Mouse (Mus musculus) intestine, embryonic 14.5 days (tissue): ENCODE measurements at regions not wholly inside any gene's neighbourhood (a gene's known extent, or its start where the extent isn't known, plus 50 kb on each side); places are given as distances from the start of the nearest gene placed in this dataset.

ENCODE experiments used
- ATAC-seq: fragments of 200-750 bp; cut with Nextera tagmentation; replicated peaks from 2 replicates; pipeline ENCODE4 v1.8.0; 2017; ENCODE audit warnings: low read depth, moderate number of reproducible peaks, moderate TSS enrichment, moderate library complexity; ENCODE audit not compliant: low FRiP score, low TSS enrichment
- DNase-seq: peaks from one replicate; pipeline ENCODE4 v3.0.0-alpha.2; 2018; ENCODE audit warnings: low spot score
- H3K27ac ChIP-seq: fragments of 300-500 bp; sonication (generic); 2 replicates; pipeline ENCODE4 v1.5.1; 2014; ENCODE audit warnings: low read depth, mild to moderate bottlenecking, control low read depth
- H3K27me3 ChIP-seq: fragments of 300-500 bp; sonication (generic); replicated peaks from 2 replicates; pipeline ENCODE4 v1.6.1; 2014; ENCODE audit warnings: low read length, control low read depth; ENCODE audit not compliant: control insufficient read depth, insufficient read depth
- H3K36me3 ChIP-seq: fragments of 300-500 bp; sonication (generic); 2 replicates; pipeline ENCODE4 v1.6.1; 2014; ENCODE audit warnings: low read length, control low read depth; ENCODE audit not compliant: control insufficient read depth, insufficient read depth
- H3K4me1 ChIP-seq: fragments of 300-500 bp; sonication (generic); replicated peaks from 2 replicates; pipeline ENCODE4 v1.6.1; 2014; ENCODE audit warnings: low read length, control low read depth, mixed read lengths; ENCODE audit not compliant: control insufficient read depth, insufficient read depth
- H3K4me2 ChIP-seq: fragments of 300-500 bp; sonication (generic); 2 replicates; pipeline ENCODE4 v1.6.1; 2014; ENCODE audit warnings: low read length
- H3K4me3 ChIP-seq: fragments of 300-500 bp; sonication (generic); 2 replicates; pipeline ENCODE4 v1.5.1; 2014; ENCODE audit warnings: low read depth, low read length, control low read depth, mixed read lengths
- H3K9ac ChIP-seq: fragments of 300-500 bp; sonication (generic); 2 replicates; pipeline ENCODE4 v1.6.1; 2014; ENCODE audit warnings: mild to moderate bottlenecking, low read length
- H3K9me3 ChIP-seq: fragments of 300-500 bp; sonication (generic); 2 replicates; pipeline ENCODE4 v1.6.1; 2016; ENCODE audit warnings: low read length, control low read depth; ENCODE audit not compliant: control insufficient read depth
- WGBS: fragments of 180-500 bp; shearing (Covaris S2); extraction: QIAGEN DNeasy Blood & Tissue Kit; methylation state at CpG from one replicate; pipeline ENCODE4 v1.1.7; 2014; 5-methylcytosine and 5-hydroxymethylcytosine counted together

DNA sequence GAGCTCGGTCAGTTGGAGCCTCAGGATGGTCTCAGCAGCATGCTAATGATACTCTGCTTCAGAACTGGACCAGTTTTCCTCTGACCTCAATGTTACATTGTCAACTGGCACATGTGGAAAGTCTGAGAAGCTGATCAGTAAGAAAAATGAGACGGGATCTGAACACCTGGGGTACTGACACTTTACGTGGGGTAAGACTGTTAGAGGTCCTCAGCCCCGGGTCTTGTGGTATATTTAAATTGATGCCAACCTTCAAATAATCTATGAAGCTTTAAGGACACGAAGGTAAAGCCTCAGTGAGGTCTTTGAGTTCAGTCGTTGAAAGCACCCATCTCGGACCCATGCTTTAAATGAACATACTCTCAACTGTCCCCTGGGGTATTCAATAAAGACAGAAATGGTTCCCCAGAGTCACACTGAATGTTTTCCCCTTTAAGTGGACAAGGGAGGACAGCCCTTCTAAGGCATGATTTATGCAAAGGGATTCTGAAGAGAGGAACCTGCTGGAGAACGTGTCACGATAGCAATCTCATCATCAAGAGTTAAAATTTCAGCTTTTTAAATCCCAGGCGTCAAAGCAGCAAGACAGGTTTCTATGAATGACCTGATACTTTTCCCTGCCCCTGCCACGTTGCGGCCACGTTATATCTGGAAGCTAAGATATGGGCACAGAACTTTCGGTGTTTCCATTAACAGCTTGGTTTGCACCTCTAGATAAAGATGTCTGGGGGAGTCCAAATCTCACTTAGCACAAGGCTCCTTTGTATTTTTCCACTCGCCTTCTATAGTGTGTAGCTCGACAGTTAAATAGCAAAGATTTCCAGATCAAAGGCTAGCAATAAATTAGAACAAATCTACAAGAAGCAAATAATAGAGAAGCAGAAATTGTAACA, 76.7 kb upstream of the Atp2b1 start:
- no peak for ATAC-seq
- Histone ChIP-seq H3K4me2 (no peak overlapping the region), H3K9me3 (0 out of 2 replicates have a peak, but pooled peaks cover under 1% of the 10 kb centered on the region), H3K9ac (no peak overlapping the region), H3K4me3 (no peak overlapping the region), H3K36me3 (no peaks in the 10 kb centered on the region), H3K4me1 (no peaks in the 10 kb centered on the region), H3K27ac (no peak overlapping the region), H3K27me3 (no peaks in the 10 kb centered on the region)
- DNase-seq: no peak
- 78% methylated on average over 16 of the region's 16 CpGs for WGBS

GRCm38 (mm10) chr10:98838926-98839679, 75.1 kb upstream of the Atp2b1 start:
- H3K9ac ChIP-seq: no peak overlapping the region
- no peak for ATAC-seq
- H3K4me3 ChIP-seq: no peak overlapping the region
- no peak for DNase-seq
- H3K36me3 ChIP-seq: no peaks in the 10 kb centered on the region
- H3K9me3 ChIP-seq: peaks cover 13% of the 10 kb centered on the region
- no peaks in the 10 kb centered on the region for H3K27me3 ChIP-seq
- H3K4me2 ChIP-seq: no peak overlapping the region
- WGBS: 88% methylated on average over 8 of the region's 8 CpGs
- no peaks in the 10 kb centered on the region for H3K4me1 ChIP-seq
- H3K27ac ChIP-seq: no peak overlapping the region

DNA sequence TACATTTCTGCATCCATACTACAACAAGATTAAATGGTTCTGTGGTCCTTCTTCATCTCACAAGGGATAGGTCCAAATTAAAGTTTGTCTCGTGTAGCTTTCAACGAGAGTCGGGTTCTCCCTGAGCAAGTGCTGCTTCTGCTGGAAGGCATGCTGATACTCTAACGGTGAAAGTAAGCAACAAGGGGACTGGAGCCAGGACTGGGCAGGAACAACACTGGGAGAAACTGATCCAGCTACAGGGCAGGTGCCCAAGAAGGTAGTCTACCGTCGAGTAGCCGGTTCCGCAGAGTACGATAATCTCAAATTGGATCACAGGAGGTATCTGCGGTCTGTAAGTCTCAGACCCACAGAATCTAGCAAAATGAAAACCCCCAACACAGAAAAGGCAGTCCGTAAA, 74.2 kb upstream of the Atp2b1 start:
- no peak for DNase-seq
- Histone ChIP-seq H3K4me2 (no peak overlapping the region), H3K36me3 (no peaks in the 10 kb centered on the region), H3K4me1 (no peaks in the 10 kb centered on the region), H3K4me3 (no peak overlapping the region), H3K9ac (no peak overlapping the region), H3K27me3 (no peaks in the 10 kb centered on the region), H3K27ac (no peak overlapping the region), H3K9me3 (peaks cover 17% of the 10 kb centered on the region)
- ATAC-seq: no peak
- WGBS: 95% methylated on average over 11 of the region's 11 CpGs

DNA sequence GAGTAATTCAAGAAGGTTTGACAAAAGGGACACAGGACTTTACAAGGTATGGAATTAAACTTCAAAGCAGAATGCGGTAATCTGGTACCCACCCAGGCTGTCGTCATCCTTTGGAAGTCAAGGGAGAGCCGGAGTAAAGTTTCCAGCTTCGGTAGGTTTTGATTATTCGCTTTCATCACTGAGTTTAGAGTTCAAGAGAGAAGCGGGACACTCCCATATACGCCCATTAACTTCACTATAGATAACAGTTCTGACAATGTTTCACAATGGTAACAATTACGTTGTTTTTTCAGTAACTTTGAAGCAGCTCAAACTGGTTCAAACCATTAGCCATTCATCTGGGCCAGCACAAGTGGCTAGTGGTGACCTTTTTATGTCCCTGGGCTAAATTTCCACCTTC, 73.8 kb upstream of the Atp2b1 start:
- WGBS: 91% methylated on average over 8 of the region's 8 CpGs
- DNase-seq (no peak), ATAC-seq (no peak)
- H3K27me3 ChIP-seq: no peaks in the 10 kb centered on the region
- H3K4me1 ChIP-seq: no peaks in the 10 kb centered on the region
- H3K9ac ChIP-seq: no peak overlapping the region
- H3K9me3 ChIP-seq: peaks cover 17% of the 10 kb centered on the region
- no peak overlapping the region for H3K27ac ChIP-seq
- H3K4me2 ChIP-seq: no peak overlapping the region
- H3K36me3 ChIP-seq: no peaks in the 10 kb centered on the region
- no peak overlapping the region for H3K4me3 ChIP-seq

- Histone ChIP-seq H3K36me3 (no peaks in the 10 kb centered on the region), H3K27me3 (no peaks in the 10 kb centered on the region), H3K9ac (no peak overlapping the region), H3K9me3 (peaks cover 17% of the 10 kb centered on the region), H3K4me2 (no peak overlapping the region), H3K4me3 (no peak overlapping the region), H3K4me1 (no peaks in the 10 kb centered on the region), H3K27ac (no peak overlapping the region)
- DNase-seq: no peak
- WGBS: 88% methylated on average over 13 of the region's 13 CpGs
- no peak for ATAC-seq
These were observed 73.0 kb upstream of the Atp2b1 start for GRCm38 (mm10) chr10:98840957-98841831.

GRCm38 (mm10) chr10:98841860-98842259, 72.3 kb upstream of the Atp2b1 start:
- no peaks in the 10 kb centered on the region for H3K36me3 ChIP-seq
- H3K4me1 ChIP-seq: no peaks in the 10 kb centered on the region
- no peak overlapping the region for H3K9ac ChIP-seq
- H3K4me3 ChIP-seq: no peak overlapping the region
- 83% methylated on average over 3 of the region's 3 CpGs for WGBS
- DNase-seq (no peak), ATAC-seq (no peak)
- H3K4me2 ChIP-seq: no peak overlapping the region
- peaks cover 17% of the 10 kb centered on the region for H3K9me3 ChIP-seq
- H3K27ac ChIP-seq: no peak overlapping the region
- no peaks in the 10 kb centered on the region for H3K27me3 ChIP-seq

DNA sequence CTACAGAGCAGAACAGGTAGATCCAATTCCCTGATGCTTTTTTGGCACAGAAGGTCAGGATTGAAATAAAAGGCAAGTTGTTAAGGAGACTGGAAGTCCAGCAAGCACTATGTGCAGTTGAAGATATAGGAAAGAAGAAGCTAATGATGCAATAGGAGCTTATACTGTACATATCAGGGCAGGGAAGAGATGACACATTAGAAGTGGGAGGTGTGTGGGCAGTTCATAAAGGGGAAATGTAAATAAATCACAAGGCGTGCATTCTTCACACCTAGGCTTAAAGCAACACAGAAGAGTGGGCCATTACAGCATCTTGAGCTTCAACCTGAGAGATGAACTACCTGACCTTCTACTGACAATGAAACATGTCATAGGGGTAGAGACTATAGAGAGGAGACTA, 71.5 kb upstream of the Atp2b1 start:
- no peaks in the 10 kb centered on the region for H3K36me3 ChIP-seq
- no peaks in the 10 kb centered on the region for H3K27me3 ChIP-seq
- ATAC-seq (no peak), DNase-seq (no peak)
- H3K9ac ChIP-seq: no peak overlapping the region
- peaks cover 17% of the 10 kb centered on the region for H3K9me3 ChIP-seq
- H3K4me2 ChIP-seq: no peak overlapping the region
- no peak overlapping the region for H3K4me3 ChIP-seq
- H3K27ac ChIP-seq: no peak overlapping the region
- no peaks in the 10 kb centered on the region for H3K4me1 ChIP-seq
- 95% methylated on average over 1 of the region's 1 CpGs for WGBS

- WGBS: 72% methylated on average over 3 of the region's 3 CpGs
- Histone ChIP-seq H3K4me3 (no peak overlapping the region), H3K27ac (no peak overlapping the region), H3K36me3 (no peaks in the 10 kb centered on the region), H3K27me3 (no peaks in the 10 kb centered on the region), H3K9ac (no peak overlapping the region), H3K4me2 (no peak overlapping the region), H3K9me3 (no peaks in the 10 kb centered on the region), H3K4me1 (no peaks in the 10 kb centered on the region)
- DNase-seq (no peak), ATAC-seq (no peak)
These were observed 64.4 kb upstream of the Atp2b1 start for GRCm38 (mm10) chr10:98849851-98850250.
